Mouse (Mus musculus) kidney, postnatal 4 days (tissue): ENCODE measurements around the gene Psrc1.
A peak's percentile ranks its signal among the peaks of the same experiment; 100 is the strongest.

Experiments
- DNase-seq, 2 experiments: peaks; one replicate each; pipeline ENCODE4 v3.0.0; 2021; ENCODE audit warnings: mixed read lengths in 2 of 2

Gene Psrc1

DNA sequence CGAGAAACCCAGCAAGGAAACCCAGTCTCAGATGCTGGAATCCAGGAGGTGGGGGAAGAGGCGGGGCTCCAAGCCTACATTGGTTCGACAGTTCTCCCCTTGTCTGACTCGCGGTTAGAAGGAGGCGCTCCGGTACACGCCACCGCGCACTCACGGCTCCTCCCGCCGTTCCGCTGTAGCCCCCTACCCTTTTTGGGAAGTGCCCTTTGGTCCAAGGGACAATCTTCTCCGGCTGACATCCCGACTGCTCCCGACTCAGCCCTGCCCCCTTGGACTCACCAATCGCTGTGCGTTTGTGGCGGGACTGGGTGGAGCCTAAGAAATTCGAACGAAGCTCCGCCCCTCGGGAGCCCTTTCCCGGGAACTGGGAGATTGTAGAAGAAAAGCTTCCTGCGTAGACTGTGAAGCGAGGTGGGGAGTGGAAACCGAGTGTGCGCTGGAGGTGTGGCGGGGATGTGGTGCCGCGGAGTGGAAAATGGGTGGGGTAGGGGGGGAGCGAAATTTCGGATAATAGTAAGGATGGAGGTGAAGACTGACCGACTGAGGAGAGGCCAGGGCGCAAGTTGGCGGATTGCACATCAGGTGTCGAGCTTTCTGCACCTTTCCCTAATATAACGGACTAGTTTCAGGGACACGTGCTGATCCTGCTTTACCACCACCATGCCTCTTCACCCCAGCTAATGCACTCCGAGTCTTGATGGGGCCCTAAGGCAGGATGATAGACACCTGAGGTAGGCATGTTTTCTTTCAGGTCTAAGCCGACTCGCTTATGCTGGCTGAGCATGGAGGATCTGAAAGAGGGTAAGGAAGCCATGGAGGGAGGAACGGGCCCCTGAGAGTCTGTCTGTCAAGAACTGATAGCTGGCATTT, at the start of gene Psrc1:
Psrc1 (plus strand) TSS at position 355 of the 870 bp plus-strand sequence.
- DNase-seq = peak; percentile 93 to 94

DNA sequence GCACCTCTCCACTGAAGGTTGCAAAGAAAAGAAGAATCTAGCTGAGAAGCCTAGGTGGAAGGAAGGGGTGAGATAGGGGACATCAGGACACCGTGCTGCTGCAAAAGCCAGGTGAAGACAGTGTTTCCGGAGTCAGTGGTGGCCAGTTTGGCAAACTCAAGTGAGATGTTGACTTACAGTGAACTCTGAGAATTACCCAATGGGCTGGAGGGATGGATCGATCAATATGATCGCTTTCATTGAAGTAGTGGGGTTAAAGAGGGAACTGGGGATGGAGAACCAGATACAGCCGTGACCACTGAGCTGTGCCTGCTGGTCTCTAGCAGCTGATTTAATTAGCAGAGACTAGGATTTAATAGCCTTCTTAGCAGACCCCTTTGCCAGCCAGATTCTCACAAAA, 46.8 kb upstream of the Psrc1 start:
- DNase-seq = no peak

DNA sequence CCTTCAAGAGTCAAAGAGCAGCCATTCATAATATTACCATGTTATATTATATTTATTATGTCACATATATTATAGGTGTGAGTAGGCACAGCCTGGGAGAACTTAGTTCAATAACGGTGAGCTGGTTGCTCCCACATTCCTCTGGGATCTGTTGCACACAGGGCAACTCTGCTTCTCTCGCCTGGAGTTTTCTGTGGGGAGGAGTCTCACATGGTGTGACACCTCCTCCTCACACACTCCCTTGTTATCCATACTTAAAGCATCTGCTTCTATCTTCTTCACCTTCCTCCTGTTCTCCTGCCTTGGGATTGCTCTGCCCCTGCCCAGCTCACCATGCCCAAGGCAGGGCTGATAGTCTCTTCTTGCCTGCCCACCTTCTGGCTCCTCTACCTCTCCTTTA, 42.6 kb upstream of the Psrc1 start:
- no peak for DNase-seq

DNA sequence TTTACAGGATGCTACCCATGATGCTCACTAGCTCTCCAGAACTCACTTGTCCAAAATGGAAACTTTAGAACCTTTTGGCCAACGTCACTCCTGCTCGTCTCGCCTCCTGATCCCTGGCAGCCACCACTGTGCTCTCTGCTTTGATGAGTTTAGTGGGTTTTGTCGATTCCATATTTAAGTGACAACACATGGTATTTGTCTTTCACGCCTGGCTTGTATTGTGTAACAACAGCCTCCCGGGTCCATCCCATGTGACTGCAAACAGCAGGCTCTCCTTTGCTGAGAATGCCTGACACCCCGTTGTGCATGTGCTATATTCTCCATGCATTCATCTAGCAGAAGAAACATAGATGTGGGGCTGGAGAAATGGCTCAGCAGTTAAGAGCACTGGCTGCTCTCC, 41.5 kb upstream of the Psrc1 start:
- no peak for DNase-seq

DNA sequence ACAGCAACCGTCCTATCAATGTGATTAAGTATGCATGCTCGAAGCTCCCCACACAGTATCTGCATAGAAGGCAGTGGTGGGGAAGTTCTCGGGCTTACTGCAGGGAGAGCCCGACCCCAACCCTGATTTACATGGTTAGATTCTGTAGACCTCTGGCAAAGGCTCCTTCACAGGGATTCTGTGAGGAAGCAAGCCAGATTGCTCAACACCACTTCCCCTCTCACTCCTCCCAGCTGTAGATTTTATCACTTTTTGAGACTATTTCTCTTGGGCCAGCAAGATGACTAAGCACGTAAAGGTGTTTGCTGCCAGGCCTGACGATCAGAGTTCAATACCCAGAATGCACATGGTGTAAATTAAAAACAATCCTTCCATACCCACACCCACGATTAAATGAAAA, 37.8 kb upstream of the Psrc1 start:
- no peak for DNase-seq

DNA sequence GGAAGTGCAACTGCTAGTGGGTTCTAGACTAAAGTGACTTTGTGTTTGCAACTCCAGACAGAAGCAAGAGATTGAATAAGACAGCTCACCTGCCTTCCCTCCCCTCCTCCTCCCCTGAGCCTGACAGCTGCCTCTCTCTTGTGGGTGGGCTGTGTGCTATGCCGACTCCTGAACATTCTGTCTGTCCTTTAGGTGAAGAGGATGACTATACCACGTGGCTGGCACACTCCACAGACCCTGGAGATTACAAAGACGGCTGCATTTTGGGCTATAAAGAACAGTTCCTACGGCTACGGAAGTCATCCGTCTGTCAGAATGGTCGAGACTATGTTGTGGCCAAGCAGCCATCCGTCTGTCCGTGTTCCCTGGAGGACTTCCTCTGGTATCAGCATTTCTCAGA, 35.3 kb upstream of the Psrc1 start:
- DNase-seq = no peak

DNA sequence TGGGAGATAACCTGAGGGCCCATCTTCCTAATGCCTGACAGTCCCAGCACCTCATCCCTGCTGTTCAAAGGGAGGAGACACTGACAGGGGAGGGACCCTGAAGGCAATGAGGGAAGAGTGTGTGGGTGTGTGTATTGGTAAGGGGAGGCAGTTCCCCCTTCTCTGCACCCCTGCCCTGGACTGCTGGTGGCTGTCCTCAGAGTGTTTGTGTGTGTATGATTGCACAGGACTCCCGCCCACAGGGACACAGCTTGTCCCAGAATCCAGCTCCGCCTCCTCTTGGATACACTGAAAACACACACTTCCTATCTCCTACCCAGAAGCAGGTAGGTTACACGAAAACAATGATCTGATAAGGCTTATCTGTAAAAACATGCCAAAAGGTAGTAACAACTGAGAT, 28.4 kb upstream of the Psrc1 start:
- no peak for DNase-seq

DNA sequence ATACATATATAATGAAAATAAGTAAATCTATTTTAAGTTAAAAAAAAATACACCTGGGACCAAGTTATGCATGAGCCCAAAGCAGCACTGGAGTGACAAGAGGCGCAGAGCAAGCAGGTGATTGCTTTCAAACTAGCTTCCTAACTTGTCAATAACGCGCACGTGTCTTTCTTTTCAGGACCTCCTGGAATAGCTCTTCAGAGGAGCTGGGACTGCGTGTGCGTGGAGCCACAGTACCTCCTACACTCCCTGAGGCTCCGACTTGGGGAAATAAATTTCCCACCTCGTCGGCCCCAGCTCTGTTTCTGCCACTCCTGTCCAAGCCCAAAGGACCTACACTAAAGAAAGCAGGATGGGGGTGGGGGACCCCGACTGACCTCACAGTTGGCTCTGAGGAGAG, 26.6 kb upstream of the Psrc1 start:
- DNase-seq = no peak

DNA sequence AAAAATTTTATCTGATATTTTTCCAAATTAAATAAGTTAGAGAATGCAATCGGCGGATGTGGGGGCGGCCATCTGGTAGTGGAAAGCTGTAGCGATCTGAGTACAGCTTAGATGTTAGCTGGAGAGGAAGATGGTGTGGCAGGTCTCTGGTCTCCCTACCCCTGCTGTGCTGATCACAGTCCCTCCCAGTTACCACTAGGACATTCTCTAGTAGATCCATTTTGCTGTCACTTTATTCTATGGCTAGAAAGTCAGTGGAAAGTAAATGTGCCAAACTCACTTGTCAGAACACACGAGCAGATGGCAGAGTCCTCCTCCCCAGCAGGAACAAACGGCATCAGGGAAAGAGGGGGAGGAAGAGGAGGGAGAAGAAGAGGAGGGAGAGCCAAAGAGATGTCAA, 25.2 kb upstream of the Psrc1 start:
- no peak for DNase-seq

DNA sequence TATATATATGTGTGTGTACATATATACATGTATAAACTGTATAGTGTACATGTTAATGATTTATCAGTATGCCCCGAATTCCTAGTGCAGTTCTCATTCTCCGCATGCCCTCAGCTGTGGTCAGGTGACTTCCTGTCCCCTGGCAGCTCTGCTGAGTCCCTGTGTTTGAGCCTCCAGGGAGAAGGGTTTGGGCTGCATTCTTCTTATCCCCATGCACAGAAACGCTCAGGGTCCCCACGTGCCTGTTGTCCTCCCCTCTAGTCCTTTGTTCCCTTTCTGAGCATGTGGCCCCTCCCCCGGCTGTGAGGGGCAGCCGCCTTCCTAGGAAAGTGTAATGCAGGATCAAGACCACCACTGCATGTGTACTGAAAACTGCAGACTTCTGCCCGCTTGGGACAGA, 22.7 kb upstream of the Psrc1 start:
- peak; percentile 36 to 45 for DNase-seq

DNA sequence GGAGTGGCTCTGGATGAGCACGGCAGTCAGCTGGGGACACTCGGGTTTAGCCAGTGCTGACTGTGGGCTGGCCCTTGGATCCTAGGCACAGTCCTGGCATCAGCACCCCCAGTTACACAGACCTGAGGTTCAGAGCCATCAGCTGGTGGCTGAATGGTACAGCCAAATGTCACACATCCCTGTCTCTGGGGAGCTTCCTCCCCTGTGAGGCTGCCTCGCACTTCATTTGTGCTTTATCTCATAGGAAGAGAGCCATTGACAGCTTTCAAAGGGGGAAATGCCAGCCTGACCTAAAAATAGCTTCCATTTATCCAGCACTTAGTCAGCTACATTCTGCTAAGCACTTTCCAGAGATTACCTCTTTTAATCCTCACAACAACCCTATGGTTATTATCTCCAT, 20.0 kb upstream of the Psrc1 start:
- no peak for DNase-seq

DNA sequence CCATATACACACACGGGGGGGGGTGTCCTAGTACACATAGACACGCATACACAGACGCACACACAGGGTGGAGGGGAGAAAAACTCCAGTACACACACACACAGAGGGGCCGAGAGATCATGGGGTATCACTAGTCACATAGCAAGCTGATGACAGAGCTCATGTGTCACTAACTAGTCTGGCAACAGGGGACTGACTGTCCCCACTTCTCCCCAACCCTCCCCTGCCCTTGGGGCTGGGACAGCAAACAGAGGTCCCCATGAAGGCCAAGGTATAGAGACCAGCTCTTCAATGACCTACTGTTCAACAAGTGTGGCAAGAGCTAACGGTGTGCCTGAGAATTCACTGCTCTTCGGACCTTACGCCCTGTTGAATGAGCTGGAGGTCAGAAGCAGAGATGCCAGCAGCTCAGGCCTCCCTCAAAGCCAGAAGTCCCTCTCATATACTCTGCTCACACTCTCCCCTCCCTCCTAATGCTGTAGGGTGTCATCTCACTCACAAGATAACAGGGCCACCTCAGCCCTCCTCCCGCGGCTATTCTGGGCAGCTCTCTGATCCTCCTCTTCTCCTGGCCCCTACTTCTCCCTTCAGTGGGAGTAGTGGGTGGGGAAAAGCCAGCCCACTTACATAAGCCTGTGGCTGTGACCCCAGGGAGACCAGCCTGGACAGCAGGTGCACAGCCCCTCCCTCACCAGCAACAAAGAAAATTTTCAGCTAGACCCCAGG, 19.2 kb upstream of the Psrc1 start, which contains the start of gene Mybphl:
Mybphl (plus strand) TSS at position 642 of the 726 bp plus-strand sequence.
- no peak for DNase-seq

DNA sequence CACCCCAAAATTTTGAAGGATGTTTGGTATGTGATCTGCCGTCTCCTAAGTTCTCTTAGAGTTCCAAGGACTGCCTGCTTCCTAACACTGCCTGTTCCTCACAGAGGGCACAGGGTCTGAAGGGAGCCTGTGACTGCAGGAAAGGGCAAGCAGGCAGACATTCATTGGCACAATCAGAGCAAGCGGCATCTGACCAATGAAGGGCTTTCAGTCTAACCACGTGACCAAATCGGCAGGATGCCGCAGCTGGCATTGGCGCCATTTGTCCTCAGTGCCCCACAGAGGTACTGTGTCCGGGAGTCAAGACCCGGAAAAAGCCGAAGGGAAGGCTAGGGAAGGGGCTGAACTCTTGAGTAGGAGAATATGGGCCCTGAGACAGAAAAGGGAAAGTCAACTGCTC, 16.5 kb upstream of the Psrc1 start:
- DNase-seq = no peak

DNA sequence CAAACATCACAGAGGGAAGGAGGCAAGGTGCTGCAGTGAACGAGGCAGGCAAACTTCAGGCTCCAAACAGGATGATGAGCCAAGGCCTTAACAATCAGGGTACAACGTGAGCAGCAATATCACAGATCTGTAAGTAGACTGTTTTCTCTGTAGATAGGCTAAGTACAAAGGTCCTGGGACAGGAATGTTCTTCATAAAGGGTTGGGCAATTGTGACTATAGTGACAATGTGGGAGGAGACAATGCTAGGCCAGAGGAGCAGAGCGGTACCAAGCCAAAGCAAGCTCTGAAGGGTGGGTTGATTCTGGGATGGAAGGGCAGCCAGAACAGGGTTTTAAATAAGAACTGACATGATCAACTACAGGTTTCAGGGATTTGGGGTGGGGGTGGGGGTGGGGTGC, 15.8 kb upstream of the Psrc1 start:
- DNase-seq = no peak

DNA sequence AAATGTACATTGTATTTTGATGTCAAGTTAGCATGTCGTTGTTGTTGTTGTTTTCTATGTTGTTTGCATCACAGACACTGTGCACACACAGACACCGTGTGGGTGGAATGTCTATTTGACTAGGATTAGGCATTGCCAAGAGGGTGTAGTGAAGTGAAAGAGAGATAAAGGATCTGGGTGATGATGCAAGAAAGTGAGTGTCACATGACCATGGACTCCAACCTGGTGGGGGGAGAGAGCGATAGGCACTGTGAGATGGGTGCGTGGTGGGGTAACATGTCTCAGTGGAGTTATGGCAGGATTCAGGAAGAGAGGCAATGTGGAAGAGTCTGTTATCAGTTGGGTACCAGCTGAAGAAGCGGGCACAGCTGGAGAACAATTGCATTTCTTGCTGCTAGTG, 14.9 kb upstream of the Psrc1 start:
- no peak for DNase-seq

DNA sequence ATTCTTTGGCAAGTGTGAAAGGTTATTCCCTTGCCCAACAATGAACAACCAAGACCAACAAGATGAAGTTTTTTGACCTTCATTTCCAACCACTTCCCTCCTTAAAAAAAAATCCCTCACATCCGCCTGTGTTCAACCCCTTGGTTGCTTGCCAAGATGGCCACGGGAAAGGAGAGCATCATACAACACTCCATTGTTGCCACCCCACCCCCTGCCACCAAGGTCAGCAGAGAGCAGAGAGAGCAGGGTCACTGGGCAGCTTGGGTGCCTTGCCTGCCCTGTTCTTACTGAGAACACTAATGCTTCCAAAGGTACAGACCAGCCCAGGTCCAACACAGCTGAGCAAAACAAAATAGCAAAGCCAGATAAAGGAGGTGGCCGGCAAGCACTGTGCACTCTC, 11.4 kb upstream of the Psrc1 start:
- no peak for DNase-seq

DNA sequence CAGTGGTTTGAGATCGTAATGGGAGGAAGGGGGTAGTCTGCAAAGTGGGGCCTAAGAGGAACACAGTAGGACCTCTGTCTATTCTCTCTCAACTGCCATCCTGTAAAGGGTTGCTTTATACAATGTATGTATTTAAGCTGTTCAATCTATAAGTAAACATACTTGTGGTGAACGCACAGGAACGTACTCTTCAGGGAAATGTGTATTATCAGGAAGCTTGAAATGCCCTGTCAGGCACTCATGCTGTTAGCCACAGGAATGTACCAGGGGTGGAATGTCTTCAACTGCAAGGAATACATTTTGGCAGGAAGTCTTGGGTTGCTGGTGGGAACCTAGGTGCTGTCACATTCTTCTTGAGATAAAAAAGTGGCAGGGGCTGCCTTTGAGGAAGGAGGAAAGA, 10.9 kb upstream of the Psrc1 start:
- no peak for DNase-seq

DNA sequence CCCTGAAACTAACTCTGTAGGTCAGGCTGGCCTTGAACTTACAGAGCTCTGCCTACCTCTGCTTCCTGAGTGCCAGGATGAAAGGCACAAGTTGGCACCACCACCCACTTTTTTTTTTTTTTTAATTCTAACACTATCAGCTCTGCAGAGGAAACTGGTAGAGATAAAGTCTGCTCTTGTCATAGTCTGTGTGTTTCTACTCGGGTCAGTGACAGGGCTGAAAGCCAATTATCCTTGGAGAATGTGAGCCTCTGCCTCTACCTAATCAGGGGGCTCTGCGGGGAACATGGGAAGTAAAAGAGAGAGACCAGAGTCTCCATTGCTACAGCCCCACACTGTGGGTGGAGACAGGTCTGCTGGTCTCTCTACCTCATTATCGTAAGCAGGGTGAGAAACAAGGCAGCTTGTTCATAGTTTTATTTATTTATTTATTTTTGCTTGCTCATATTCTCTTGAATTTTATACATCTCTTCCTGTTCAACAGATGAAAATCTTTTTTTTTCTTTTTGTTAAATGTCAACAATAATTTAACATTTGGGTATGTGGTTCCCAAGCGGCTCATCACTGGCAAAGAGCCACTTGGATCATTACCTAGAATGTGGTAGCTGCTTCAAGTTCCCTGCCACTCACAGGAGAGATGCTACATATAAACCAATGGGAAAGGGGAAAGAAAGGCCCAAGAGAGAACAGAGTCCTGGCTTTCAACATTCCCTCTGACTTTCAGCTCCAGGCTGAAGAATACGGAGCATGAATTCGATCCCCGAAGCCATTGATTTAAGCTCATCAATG, 4.6 kb upstream of the Psrc1 start:
- DNase-seq = no peak

DNA sequence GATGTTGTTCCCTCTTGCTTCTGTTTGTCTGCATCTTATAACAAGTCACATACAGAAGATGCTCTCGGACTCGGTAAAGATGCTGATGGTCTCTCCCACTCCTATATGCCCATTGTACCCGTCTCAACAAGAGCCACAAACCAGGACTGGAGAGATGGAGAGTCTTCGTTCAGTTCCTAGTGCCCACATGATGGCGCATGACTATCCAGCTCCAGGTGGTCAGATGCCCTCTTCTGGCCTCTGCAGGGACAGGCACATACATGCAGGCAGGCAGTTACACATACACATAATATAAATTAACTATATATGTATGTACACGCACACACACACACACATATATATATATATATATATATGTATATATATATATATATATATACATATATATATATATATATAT, 2.9 kb upstream of the Psrc1 start:
- DNase-seq = peak in 1 of 2 experiments; percentile 33

DNA sequence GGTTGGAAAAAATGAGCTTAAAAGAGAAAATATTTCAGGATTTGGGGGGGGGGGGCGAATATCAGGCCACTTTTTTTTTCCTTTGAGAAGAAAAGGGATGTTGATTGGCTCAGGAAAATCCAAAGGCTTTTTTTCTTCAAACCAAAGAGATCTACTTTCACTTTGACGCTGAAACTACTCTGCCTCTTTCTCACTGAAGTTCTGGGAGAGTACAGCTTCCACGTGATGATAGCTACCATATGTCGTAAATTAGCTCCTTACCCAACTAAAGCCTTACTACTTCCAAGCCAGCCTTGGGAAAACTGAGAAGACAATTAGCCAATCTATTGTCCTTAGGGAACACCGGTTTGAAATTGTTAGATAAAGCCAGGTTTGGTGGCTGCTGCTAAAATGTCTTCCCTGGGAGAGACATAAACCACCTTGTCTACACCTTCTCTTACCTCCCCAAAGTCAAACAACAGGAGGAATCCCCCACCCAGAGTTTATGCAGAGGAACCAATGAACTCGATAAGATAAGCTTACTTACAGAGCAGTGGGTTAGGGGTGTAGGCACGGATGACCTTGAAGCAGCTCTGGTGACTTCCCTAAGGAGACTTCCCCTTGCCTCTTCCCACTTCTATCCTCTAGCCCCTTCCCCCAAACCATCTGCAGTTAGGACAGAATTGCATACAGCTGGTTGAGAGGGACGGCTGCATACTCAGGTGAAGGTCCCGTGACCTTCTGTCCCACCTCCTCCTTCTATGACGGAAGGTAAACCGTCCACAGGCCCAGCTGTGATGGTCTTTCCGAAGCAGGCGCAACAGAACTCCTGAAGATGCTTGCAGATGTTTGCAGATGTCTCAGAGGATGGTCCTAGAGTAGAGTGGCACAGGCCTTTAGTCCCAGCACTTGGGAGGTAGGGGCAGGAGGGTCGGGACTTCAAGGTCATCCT, 1.4 kb upstream of the Psrc1 start:
- no peak for DNase-seq

DNA sequence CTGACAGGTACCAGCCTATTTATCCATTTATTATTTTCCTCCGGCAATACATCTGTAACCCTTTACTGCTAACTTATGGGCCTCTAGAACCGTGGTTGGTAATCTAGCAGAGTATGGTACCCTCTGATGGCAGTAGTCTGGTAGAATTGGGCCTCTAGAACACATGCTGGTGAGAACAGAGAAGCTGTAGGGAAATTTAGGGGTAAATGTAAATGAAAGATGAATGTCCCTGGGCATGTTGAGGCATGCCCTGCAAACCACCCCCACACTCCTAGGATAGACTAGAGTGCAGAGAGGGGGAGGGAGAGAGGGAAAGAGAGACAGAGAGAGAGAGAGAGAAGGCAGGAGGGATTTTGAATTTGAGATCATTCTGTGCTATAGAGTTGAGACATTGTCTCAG, 786 bp downstream of the Psrc1 start:
- no peak for DNase-seq

DNA sequence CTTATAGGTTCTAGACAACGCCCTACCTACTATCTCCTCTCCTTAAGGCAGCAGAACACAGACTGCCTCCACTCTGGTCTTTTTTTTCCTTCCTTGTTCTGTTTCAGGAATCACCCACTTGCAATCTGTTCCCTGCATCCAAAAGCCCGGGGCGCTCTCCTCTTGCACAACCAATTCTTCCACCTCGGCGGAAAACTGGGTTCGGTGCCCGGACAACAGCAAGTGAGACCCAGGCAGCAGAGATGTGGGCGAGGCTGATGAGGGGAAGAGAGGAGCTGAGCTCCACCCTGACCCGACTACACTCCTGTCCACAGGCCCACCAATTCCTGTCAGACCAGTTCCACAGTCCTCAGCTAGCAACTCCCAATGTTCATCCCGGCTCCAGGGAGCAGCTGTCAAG, 2.5 kb downstream of the Psrc1 start:
- no peak for DNase-seq
